Mouse (Mus musculus) ES-Bruce4 (cell line): Measurements from ENCODE around the gene Rps6kb2.

Experiments
- CTCF ChIP-seq: IDR thresholded peaks from one replicate; pipeline ENCODE4 v1.8.1; 2011; ENCODE audit warnings: low read depth, low read length
- POLR2A ChIP-seq: IDR thresholded peaks from one replicate; pipeline ENCODE4 v1.8.1; 2011; ENCODE audit warnings: low read length; ENCODE audit not compliant: insufficient read depth

DNA sequence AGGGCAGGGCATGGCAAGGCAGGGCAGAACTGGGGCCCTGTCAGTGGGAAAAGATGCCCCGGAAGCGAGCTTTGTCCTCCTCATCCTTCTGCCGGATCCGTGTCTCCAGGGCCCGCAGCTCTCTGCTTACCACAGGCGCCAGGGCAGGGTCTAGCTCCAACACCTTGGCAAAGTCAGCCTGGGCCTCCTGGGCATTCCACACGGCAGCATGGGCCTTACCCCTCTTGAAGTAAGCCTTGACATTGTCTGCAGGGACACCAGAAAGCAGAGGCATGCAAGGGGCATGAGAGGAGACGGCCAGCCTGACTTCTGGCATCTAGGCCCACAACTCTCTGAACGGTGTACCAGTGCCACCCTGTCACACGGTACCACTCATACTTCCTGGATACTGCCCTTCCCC lies 48.6 kb downstream of the Rps6kb2 start:
- TF ChIP-seq POLR2A (no peak), CTCF (no peak)
